Mouse (Mus musculus) stomach, adult 2 months (tissue): ENCODE results near the gene Rnd2. TPM values are rescaled to one million over a fixed set of nuclear protein-coding genes. Genes with fewer than 3 reads are reported as not detected.

ENCODE experiments used
- polyA plus RNA-seq: library from polyadenylated mRNA; depleted of rRNA; stranded (reverse); fragments of >200 nt; gene quantifications from 2 replicates; pipeline ENCODE4 v1.2.3, GENCODE M21; 2012; rRNA removed

Rnd2 gene
- polyA plus RNA-seq = 7.1 and 8.6 TPM in 2 replicates

GRCm38 (mm10) chr11:101464211-101465100 is at the start of gene Rnd2:
Gene Rnd2 (plus strand): TSS chr11:101464999.

GRCm38 (mm10) chr11:101417101-101417855 is 47.5 kb upstream of the Rnd2 start, which contains the start of gene Aarsd1:
Gene Aarsd1 (minus strand): TSS chr11:101417615.

GRCm38 (mm10) chr11:101424105-101424851 is 40.5 kb upstream of the Rnd2 start, which contains the start of gene Gm27029:
Gene Gm27029 (minus strand): TSS chr11:101424796.

GRCm38 (mm10) chr11:101424925-101425813 is 39.6 kb upstream of the Rnd2 start, which contains the start of the genes Rundc1 and Ptges3l:
Gene Rundc1 (plus strand): TSS chr11:101425085.
Gene Ptges3l (minus strand): TSS chr11:101425333.

GRCm38 (mm10) chr11:101442127-101442693 is 22.6 kb upstream of the Rnd2 start, which contains the start of gene Rpl27:
Gene Rpl27 (plus strand): TSS chr11:101442298.

GRCm38 (mm10) chr11:101448274-101448746 is 16.5 kb upstream of the Rnd2 start, which contains the start of gene Ifi35:
Gene Ifi35 (plus strand): TSS chr11:101448407.

GRCm38 (mm10) chr11:101465869-101466551 is 1.2 kb downstream of the Rnd2 start, which contains the start of gene Vat1:
Gene Vat1 (minus strand): TSS chr11:101466230.

Other genes starting within 250 kb of the Rnd2 start
- 9.5 and 10.8 TPM in 2 replicates for gene Ezh1, start 238.5 kb upstream of the Rnd2 start, polyA plus RNA-seq
- gene Ramp2, start 219.0 kb upstream of the Rnd2 start, polyA plus RNA-seq = 28.0 and 40.4 TPM in 2 replicates
- gene Vps25, start 211.3 kb upstream of the Rnd2 start, polyA plus RNA-seq = 72.1 and 77.8 TPM in 2 replicates
- 11.2 TPM in 2 replicates for gene Wnk4, start 204.4 kb upstream of the Rnd2 start, polyA plus RNA-seq
- gene Cntd1, start 186.0 kb upstream of the Rnd2 start, polyA plus RNA-seq = 0.04 and 0.05 TPM in 2 replicates
- gene Coa3, start 185.9 kb upstream of the Rnd2 start, polyA plus RNA-seq = 322 and 371 TPM in 2 replicates
- gene Becn1, start 162.7 kb upstream of the Rnd2 start, polyA plus RNA-seq = 45.6 and 56.4 TPM in 2 replicates
- 15.1 and 19.9 TPM in 2 replicates for gene Psme3, start 148.8 kb upstream of the Rnd2 start, polyA plus RNA-seq
- gene Aoc2, start 139.9 kb upstream of the Rnd2 start, polyA plus RNA-seq = 2.2 and 2.3 TPM in 2 replicates
- 10.8 and 13.3 TPM in 2 replicates for gene Aoc3, start 134.4 kb upstream of the Rnd2 start, polyA plus RNA-seq
- not detected in 2 replicates for gene G6pc, start 97.4 kb upstream of the Rnd2 start, polyA plus RNA-seq
- 9.5 and 10.3 TPM in 2 replicates for gene Aarsd1, start 47.4 kb upstream of the Rnd2 start, polyA plus RNA-seq
- gene Gm27029, start 40.2 kb upstream of the Rnd2 start, polyA plus RNA-seq = not detected in 2 replicates
- 15.6 and 17.9 TPM in 2 replicates for gene Rundc1, start 39.9 kb upstream of the Rnd2 start, polyA plus RNA-seq
- gene Ptges3l, start 39.7 kb upstream of the Rnd2 start, polyA plus RNA-seq = 2.6 and 3.7 TPM in 2 replicates
- 103 and 107 TPM in 2 replicates for gene Rpl27, start 22.7 kb upstream of the Rnd2 start, polyA plus RNA-seq
- 16.6 and 18.3 TPM in 2 replicates for gene Ifi35, start 16.6 kb upstream of the Rnd2 start, polyA plus RNA-seq
- gene Vat1, start 1.2 kb downstream of the Rnd2 start, polyA plus RNA-seq = 72.9 and 93.3 TPM in 2 replicates
- gene Brca1, start 87.0 kb downstream of the Rnd2 start, polyA plus RNA-seq = 0.16 and 0.22 TPM in 2 replicates
- 43.9 and 47.9 TPM in 2 replicates for gene Nbr1, start 87.2 kb downstream of the Rnd2 start, polyA plus RNA-seq
- gene Tmem106a, start 117.2 kb downstream of the Rnd2 start, polyA plus RNA-seq = 8.0 TPM in 2 replicates
- not detected in 2 replicates for gene Gm11634, start 134.3 kb downstream of the Rnd2 start, polyA plus RNA-seq
- 8.7 TPM in 2 replicates for gene Rdm1, start 162.2 kb downstream of the Rnd2 start, polyA plus RNA-seq
- gene Arl4d, start 200.5 kb downstream of the Rnd2 start, polyA plus RNA-seq = 3.6 and 4.3 TPM in 2 replicates